Mouse (Mus musculus) thymus, postnatal 25 days (tissue): ENCODE data around the gene Ercc6l2.

ENCODE experiments used
- DNase-seq: peaks from one replicate; pipeline ENCODE4 v3.0.0; 2022

Ercc6l2 gene

DNA sequence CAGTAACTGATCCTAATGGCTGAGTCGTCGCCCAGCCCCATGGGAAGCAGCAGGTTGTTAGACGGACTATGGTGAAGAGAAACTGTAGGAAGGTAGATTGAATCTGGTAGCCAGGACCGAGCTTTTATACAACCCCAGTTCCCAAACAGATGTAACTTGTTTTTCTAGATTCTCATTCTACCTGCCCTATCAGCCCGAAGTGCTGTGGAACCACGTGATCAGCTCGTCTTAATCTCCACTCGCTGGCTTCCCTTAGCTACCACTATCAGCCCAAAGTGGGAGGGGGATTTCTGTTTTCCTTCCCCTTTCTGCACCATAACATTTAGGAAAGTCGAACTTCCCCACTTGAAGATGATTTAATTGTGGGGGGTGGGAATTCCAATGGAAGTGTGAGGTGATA, 121.3 kb downstream of the Ercc6l2 start:
- no peak for DNase-seq

DNA sequence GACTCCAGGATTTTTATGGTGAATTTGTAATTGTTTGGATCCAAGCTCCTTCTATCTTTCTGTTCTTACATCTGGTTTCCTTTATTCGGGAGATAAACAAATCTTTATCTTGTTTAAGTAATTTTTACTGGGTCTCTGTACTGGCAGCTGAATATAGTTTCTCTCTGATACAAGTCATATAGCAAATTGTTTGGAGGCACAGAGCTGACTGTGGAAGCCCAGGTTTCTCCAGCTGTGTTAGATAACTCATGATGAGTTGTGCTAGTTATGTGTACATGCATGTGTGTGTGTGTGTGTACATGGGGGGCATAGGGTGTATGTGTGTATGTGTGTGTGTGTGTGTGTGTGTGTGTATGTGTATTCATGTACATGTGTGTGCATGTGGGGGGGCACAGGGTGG, 125.2 kb downstream of the Ercc6l2 start:
- no peak for DNase-seq

DNA sequence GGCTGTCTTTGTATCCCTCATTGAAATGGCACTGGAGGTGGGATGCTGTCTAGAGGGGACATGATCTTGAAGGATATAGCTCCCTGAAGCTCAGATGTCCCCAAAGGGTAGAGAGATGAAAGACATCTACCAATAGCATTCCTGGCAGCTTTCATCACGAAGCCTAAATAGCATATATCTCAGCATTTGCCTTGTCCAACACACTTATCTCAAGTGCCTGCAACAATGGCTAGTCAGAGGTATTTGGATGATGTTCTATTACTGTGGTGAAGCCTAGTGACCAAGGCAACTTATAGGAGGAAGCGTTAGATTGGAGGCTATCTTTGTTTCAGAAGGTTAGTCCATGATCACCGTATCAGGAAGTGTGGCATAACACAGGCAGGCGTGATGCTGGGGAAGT, 126.1 kb downstream of the Ercc6l2 start:
- DNase-seq = no peak

DNA sequence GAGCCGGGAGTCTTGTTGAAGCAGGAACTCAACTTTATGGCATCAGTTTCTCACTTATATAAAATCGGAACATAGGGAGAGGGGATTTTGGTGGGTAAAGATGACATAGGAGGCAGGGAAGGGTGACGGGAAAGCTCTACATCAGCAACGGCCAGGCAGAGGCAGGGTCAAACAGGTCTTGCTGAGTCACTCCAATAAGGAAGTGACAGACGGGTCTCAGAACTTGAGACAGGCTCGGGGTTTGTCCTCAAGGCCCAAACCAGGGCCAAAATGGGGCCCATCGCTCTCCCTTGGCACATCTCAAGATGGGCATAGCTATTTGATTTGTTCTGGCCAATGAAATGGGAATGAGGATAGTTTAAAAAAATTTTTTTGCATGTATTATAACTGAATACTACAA, 128.6 kb downstream of the Ercc6l2 start:
- no peak for DNase-seq

DNA sequence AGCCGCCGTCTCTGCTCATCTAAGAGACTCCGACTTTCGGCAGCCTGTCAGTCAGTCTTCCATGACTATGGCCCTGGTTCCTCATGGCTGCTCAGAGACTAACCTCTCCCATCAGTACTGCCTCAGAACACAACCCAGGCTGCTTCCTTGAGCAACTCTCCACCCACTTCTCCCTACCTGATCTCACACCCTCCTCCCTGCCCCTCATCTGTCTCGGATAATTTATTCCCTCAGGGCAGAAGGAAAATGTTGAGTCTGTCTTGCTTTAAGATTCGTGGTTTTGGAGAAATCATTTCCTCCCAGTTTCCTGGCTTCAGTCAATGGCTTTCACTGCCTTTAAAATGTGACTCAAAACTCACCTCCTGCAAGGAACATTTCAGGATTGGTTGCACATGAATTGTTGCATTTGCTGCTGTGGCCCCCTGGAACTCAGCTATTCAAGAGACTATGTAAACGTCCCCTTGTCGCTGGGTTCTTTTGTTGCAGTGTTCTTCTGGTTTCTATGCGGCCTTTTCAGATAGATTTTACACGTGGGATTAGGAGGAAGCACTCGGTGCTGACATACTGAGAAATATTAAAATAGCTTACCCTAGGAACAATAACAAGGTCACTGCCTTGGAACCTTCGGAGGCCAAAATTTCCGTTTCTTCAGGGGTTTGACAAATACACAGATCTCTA, 129.4 kb downstream of the Ercc6l2 start:
- DNase-seq = no peak
